Mouse (Mus musculus) spleen, adult 2 months (tissue): Measurements from ENCODE around the gene Abr.

ENCODE experiments used
- CTCF ChIP-seq: fragments of 200-500 bp; IDR thresholded peaks from 2 replicates; pipeline ENCODE4 v1.5.1; 2011; ENCODE audit warnings: mild to moderate bottlenecking, inconsistent platforms; ENCODE audit not compliant: insufficient read depth, insufficient read length, insufficient replicate concordance; ENCODE audit errors: extremely low read depth
- POLR2A ChIP-seq: fragments of 200-500 bp; IDR thresholded peaks from 2 replicates; pipeline ENCODE4 v1.6.1; 2011; ENCODE audit warnings: low read depth, low read length, inconsistent platforms

GRCm38 (mm10) chr11:76572820-76573385 lies 49.2 kb downstream of the Abr start:
- no peak for TF ChIP-seq POLR2A
- no peak for TF ChIP-seq CTCF
